Mouse (Mus musculus): ENCODE results near the gene Unc50. TPM values are rescaled to one million over a fixed set of nuclear protein-coding genes. Genes with fewer than 3 reads are reported as not detected.

Unc50 gene
- 121 and 123 TPM in 2 replicates for polyA plus RNA-seq (2015; fragmentation: Nextera tagmentation; extraction: Ambion mirVana)

DNA sequence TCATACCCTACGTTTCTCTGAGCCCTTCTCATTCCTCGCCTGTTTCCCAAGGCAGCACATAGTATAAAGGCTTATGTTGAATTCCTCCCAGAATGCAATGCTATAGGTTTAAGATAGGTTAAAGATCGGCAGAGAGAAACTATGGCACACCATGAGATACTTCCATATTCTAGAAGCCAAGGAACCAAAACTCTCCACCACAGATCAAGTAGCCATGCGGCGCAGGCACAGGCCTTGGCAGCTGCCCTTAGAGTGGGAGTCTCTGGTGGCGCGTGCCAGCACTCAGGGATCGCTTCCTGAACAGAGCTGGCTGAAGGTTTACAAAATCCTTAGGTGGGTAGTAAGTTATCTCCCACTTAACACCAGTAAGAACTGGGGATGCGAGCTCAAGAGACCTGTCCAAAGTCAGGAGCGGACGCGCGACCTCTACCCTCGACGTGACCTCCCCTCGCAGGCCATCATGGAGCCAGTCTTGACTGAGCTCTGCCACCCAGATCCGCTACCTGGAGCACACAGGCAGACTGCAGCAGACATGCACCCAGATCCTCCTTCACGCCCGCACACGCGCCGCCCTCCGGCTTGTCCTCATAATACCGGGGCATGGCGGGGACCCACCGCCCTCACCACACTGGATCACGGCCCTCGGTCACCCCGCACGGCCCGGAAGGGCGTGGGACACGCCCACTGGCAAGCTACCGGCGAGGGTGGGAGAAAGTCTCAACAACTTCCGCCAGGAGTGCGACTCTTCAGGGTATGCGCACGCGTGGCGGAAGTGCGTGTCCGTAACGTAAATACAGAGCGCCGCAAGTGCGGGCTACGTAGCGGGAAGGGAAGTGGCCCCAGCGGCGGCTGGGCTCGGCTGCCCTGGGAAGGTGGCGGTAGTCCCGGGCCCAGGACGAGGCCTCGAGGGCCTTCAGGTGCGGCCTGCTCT, at the start of gene Unc50, which contains the start of gene Coa5:
Gene Unc50, plus strand, starts transcription at position 774 of the 931 bp plus-strand sequence.
Gene Coa5, minus strand, starts transcription at position 738 of the 931 bp plus-strand sequence.

Other genes with a start within 250 kb of the Unc50 start
- gene Cnga3, start 215.7 kb upstream of the Unc50 start, polyA plus RNA-seq (2015; fragmentation: Nextera tagmentation; extraction: Ambion mirVana): not detected in 2 replicates
- 19.4 and 22.8 TPM in 2 replicates for gene Inpp4a, start 130.3 kb upstream of the Unc50 start, polyA plus RNA-seq (2015; fragmentation: Nextera tagmentation; extraction: Ambion mirVana)
- gene Coa5, start within 50 bp of the Unc50 start, polyA plus RNA-seq (2015; fragmentation: Nextera tagmentation; extraction: Ambion mirVana): 31.4 and 31.5 TPM in 2 replicates
- gene Mgat4a, start 110.9 kb downstream of the Unc50 start, polyA plus RNA-seq (2015; fragmentation: Nextera tagmentation; extraction: Ambion mirVana): 11.4 and 13.2 TPM in 2 replicates